Mouse (Mus musculus) midbrain, embryonic 16.5 days (tissue): ENCODE measurements around the gene Strip1. TPM values are rescaled to one million over a fixed set of nuclear protein-coding genes. Genes with fewer than 3 reads are reported as not detected.

Experiments used
- ATAC-seq: fragments of 200-750 bp; cut with Nextera tagmentation; 2 replicates; pipeline ENCODE4 v1.8.0; 2017; ENCODE audit warnings: moderate TSS enrichment
- H3K27ac ChIP-seq: fragments of 300-500 bp; sonication (generic); 2 replicates; pipeline ENCODE4 v1.5.1; 2014; ENCODE audit warnings: mild to moderate bottlenecking, low read length, mixed read lengths
- H3K27me3 ChIP-seq: fragments of 300-500 bp; sonication (generic); 2 replicates; pipeline ENCODE4 v1.6.1; 2014; ENCODE audit warnings: low read depth, low read length, mixed read lengths; ENCODE audit not compliant: control insufficient read depth, insufficient read depth
- H3K36me3 ChIP-seq: fragments of 300-500 bp; sonication (generic); 2 replicates; pipeline ENCODE4 v1.6.1; 2014; ENCODE audit warnings: mild to moderate bottlenecking, low read length, moderate library complexity, mixed read lengths; ENCODE audit not compliant: control insufficient read depth, insufficient read depth
- H3K4me1 ChIP-seq: fragments of 300-500 bp; sonication (generic); 2 replicates; pipeline ENCODE4 v1.6.1; 2014; ENCODE audit warnings: mild to moderate bottlenecking, low read length, mixed read lengths; ENCODE audit not compliant: control insufficient read depth, insufficient read depth
- H3K4me2 ChIP-seq: fragments of 300-500 bp; sonication (generic); 2 replicates; pipeline ENCODE4 v1.6.1; 2014; ENCODE audit warnings: mild to moderate bottlenecking, low read length, mixed read lengths
- H3K4me3 ChIP-seq: fragments of 300-500 bp; sonication (generic); 2 replicates; pipeline ENCODE4 v1.5.1; 2014; ENCODE audit warnings: low read depth, mild to moderate bottlenecking, low read length, moderate library complexity, mixed read lengths
- H3K9ac ChIP-seq: fragments of 300-500 bp; sonication (generic); 2 replicates; pipeline ENCODE4 v1.6.1; 2014; ENCODE audit warnings: low read depth, low read length, mixed read lengths
- H3K9me3 ChIP-seq: fragments of 300-500 bp; sonication (generic); replicated peaks from 2 replicates; pipeline ENCODE4 v1.6.1; 2014; ENCODE audit warnings: mild to moderate bottlenecking, low read length, mixed read lengths; ENCODE audit not compliant: control insufficient read depth, poor library complexity, severe bottlenecking
- WGBS: fragments of 180-500 bp; shearing (Covaris S2); extraction: QIAGEN DNeasy Blood & Tissue Kit; methylation state at CpG from one replicate; pipeline ENCODE4 v1.1.7; 2014; 5-methylcytosine and 5-hydroxymethylcytosine counted together
- polyA plus RNA-seq: library from polyadenylated mRNA; unstranded; fragments of >200 nt; fragmentation: Nextera tagmentation; extraction: Ambion mirVana; gene quantifications from 2 replicates; pipeline ENCODE4 v1.2.1, GENCODE M21; 2015

The Strip1 gene
- polyA plus RNA-seq, 1 experiment from 2014 or later, result 154 TPM

DNA sequence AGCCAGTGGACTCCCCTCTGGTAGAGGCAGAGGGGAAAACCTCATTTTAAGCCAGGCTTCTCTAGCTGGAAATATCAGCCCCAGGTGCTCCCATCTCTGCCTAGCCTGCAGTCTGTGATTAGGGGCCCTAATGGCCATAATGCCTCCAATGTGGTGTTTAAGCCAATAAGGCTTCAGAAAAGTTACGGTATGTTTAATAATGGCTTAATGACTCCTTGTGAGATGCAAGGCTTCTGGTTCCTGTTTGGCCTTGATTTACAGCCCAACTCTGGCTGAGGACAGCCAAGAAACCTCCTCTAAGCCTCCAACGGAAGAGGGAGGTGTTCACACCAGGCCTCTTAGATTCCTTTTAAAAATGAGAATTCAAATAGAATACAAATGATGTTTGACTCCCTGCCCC, 37.9 kb downstream of the Strip1 start:
- Histone ChIP-seq H3K9ac (no peak overlapping the region), H3K9me3 (no peaks in the 10 kb centered on the region), H3K27ac (no peak overlapping the region), H3K36me3 (no peaks in the 10 kb centered on the region), H3K4me3 (no peak overlapping the region), H3K4me2 (no peak overlapping the region), H3K4me1 (peaks cover 8% of the 10 kb centered on the region; the same call in 1 of the 2 replicates), H3K27me3 (peaks cover 35% of the 10 kb centered on the region)
- 57% methylated on average over 2 of the region's 2 CpGs for WGBS
- ATAC-seq, result no peak

GRCm38 (mm10) chr3:107591612-107592011, 39.9 kb downstream of the Strip1 start:
- Histone ChIP-seq H3K36me3 (no peaks in the 10 kb centered on the region), H3K4me2 (no peak overlapping the region), H3K27me3 (peaks cover 34% of the 10 kb centered on the region), H3K4me1 (peaks cover 6% of the 10 kb centered on the region; the same call in 1 of the 2 replicates), H3K9me3 (no peaks in the 10 kb centered on the region), H3K27ac (no peak overlapping the region), H3K4me3 (no peak overlapping the region), H3K9ac (no peak overlapping the region)
- no peak for ATAC-seq
- WGBS, result 79% methylated on average over 1 of the region's 1 CpGs

GRCm38 (mm10) chr3:107586504-107586903, 45.0 kb downstream of the Strip1 start:
- H3K27ac ChIP-seq, result no peak overlapping the region
- no peak overlapping the region for H3K4me3 ChIP-seq
- H3K4me2 ChIP-seq, result no peak overlapping the region
- H3K27me3 ChIP-seq, result peaks cover 39% of the 10 kb centered on the region
- no peak overlapping the region for H3K9ac ChIP-seq
- H3K9me3 ChIP-seq, result no peaks in the 10 kb centered on the region
- ATAC-seq, result no peak
- H3K4me1 ChIP-seq, result peaks cover 9% of the 10 kb centered on the region
- no peaks in the 10 kb centered on the region for H3K36me3 ChIP-seq
- WGBS, result 78% methylated on average over 6 of the region's 6 CpGs

GRCm38 (mm10) chr3:107583893-107584292, 47.6 kb downstream of the Strip1 start:
- Histone ChIP-seq H3K4me1 (peaks cover 9% of the 10 kb centered on the region), H3K27ac (no peak overlapping the region), H3K36me3 (no peaks in the 10 kb centered on the region), H3K4me2 (no peak overlapping the region), H3K27me3 (peaks cover 56% of the 10 kb centered on the region), H3K9me3 (no peaks in the 10 kb centered on the region), H3K4me3 (no peak overlapping the region), H3K9ac (no peak overlapping the region)
- WGBS, result 9% methylated on average over 1 of the region's 1 CpGs
- ATAC-seq, result no peak

GRCm38 (mm10) chr3:107582875-107583767, 48.4 kb downstream of the Strip1 start:
- Histone ChIP-seq H3K36me3 (no peaks in the 10 kb centered on the region), H3K9ac (no peak overlapping the region), H3K4me3 (peak overlapping the region; percentile 24), H3K4me1 (peaks cover 9% of the 10 kb centered on the region), H3K27ac (no peak overlapping the region), H3K27me3 (peaks cover 58% of the 10 kb centered on the region), H3K4me2 (peak overlapping the region; percentile 44), H3K9me3 (no peaks in the 10 kb centered on the region)
- ATAC-seq, result no peak
- whole genome bisulfite sequencing, result under 1% methylated on average over 64 of the region's 65 CpGs

GRCm38 (mm10) chr3:107582130-107582874, 49.2 kb downstream of the Strip1 start:
- ATAC-seq, result no peak
- H3K4me2 ChIP-seq, result peak overlapping the region; percentile 44
- no peaks in the 10 kb centered on the region for H3K36me3 ChIP-seq
- no peak overlapping the region for H3K27ac ChIP-seq
- H3K9me3 ChIP-seq, result no peaks in the 10 kb centered on the region
- peaks cover 61% of the 10 kb centered on the region for H3K27me3 ChIP-seq
- H3K4me1 ChIP-seq, result peaks cover 9% of the 10 kb centered on the region
- H3K9ac ChIP-seq, result no peak overlapping the region
- WGBS, result 3% methylated on average over 18 of the region's 18 CpGs
- no peak overlapping the region for H3K4me3 ChIP-seq

- Histone ChIP-seq H3K36me3 (no peaks in the 10 kb centered on the region), H3K4me1 (peaks cover 9% of the 10 kb centered on the region), H3K4me3 (no peak overlapping the region), H3K9ac (no peak overlapping the region), H3K9me3 (no peaks in the 10 kb centered on the region), H3K27ac (no peak overlapping the region), H3K4me2 (no peak overlapping the region), H3K27me3 (peaks cover 51% of the 10 kb centered on the region)
- WGBS, result 4% methylated on average over 15 of the region's 15 CpGs
- ATAC-seq, result no peak
Observed at GRCm38 (mm10) chr3:107581103-107582010, 50.1 kb downstream of the Strip1 start.

- Histone ChIP-seq H3K27me3 (peaks cover 35% of the 10 kb centered on the region), H3K9me3 (no peaks in the 10 kb centered on the region)
- ATAC-seq, result 0 out of 2 replicates have a peak, but pooled peaks have one; percentile 58
Observed at GRCm38 (mm10) chr3:107579466-107579865, 52.0 kb downstream of the Strip1 start.

More at GRCm38 (mm10) chr3:107579466-107579865, 52.0 kb downstream of the Strip1 start:
- Histone ChIP-seq H3K36me3 (no peaks in the 10 kb centered on the region), H3K4me3 (no peak overlapping the region), H3K4me2 (no peak overlapping the region), H3K9ac (no peak overlapping the region), H3K4me1 (peaks cover 9% of the 10 kb centered on the region), H3K27ac (no peak overlapping the region)
- WGBS, result 5% methylated on average over 4 of the region's 4 CpGs
